Mouse (Mus musculus): ENCODE data around the gene Myh15. TPM values are rescaled to one million over a fixed set of nuclear protein-coding genes. Genes with fewer than 3 reads are reported as not detected.

Myh15 gene
- total RNA-seq (2014; fragmentation: Nextera tagmentation) (not detected in 2 replicates), total RNA-seq (2017) (not detected in 2 replicates)

DNA sequence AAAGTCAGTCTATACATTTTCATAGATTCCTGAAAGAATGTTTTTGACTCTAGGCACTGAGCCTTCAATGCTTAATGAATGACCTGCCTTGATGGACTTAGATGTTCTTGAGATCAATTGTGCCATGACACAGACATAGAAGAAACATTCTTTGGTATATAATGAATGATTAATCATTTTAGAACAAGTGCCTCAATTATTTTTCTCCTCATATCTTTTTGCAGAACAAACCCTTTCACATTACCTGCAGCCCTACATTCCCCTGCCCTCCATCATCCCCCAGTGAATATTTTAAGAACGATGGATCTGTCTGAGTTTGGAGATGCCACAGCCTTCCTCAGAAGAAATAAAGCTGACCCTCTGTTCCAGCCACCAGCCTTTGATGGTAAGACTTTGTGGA lies at the start of gene Myh15:
TSS of gene Myh15 (plus strand) at position 301 of the 400 bp plus-strand sequence.
- ATAC-seq (replicated peaks; ENCODE audit: poor library complexity, severe bottlenecking) = no peak

DNA sequence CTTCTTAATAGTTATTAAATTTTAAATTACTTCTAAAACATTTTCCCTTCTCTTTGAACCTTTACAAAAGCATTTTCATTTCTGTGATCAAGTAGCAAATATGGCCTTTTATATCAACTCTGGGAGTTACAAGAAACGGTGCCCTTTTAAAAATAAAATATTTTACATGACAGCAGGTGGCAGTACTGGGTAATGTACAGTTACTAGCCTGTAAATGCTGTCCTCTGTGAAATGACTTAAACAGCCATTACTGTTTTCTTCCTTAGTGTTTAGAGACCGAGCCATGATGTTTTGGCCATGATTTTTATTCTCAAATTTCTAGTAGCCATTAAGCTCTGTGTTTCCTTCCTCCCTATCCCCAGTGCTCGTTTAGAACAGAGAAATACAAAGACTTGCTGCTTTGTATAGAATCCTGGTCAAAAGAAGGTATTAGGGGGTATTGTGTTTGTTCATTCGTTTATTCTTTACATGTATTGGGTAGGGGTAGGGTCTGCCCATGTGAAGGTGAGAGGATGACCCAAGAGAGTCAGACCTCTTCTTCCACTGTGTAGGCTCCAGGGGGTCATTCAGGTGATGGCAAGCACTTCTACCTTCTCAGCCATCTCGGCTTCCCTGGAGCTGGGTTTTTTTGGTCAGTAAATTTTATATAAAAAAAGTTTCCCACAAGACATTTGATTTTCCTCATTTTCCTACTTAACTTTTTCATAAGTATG lies 40.5 kb upstream of the Myh15 start:
- no peak; the same call in 1 of the 2 replicates for ATAC-seq (replicated peaks; ENCODE audit: poor library complexity, severe bottlenecking)

DNA sequence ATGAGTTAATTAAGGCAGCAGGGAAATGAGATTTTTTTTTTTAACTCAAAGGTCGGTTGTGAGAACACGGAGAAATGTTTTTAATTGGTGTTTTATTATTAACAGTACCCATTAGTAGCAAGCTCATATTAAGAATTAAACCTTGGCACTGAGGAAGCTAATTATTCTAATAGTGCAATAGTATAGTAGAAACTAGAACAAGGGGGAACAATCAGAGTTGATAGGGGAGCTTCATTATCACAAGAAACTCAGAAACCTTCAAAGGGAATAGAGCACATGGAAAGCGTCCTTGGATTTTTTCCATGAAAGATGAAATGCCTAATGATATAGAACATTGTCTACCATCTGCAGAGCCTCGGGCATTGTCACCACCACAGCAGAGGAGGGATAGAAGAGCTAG lies 21.4 kb upstream of the Myh15 start:
- no peak for ATAC-seq (replicated peaks; ENCODE audit: poor library complexity, severe bottlenecking)

DNA sequence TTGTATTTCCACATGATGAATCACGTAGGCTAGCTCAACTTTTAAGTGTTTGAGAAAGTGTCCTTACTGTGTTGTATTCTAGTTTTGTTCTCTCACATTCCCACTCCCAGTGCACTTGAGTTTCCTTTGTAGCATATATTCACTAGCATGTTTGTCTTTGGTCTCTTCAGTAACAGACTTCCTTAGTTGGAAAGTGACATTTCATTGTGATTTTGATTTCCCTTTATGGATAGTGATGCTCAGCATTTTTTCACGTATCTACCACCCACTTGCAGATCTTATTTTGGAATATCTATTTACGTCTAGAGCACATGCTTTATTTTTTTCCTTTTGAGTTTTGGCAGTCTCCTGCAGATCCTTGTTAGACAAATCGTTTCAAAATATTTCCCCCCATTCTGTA lies 19.5 kb upstream of the Myh15 start:
- ATAC-seq (replicated peaks; ENCODE audit: poor library complexity, severe bottlenecking) = no peak

DNA sequence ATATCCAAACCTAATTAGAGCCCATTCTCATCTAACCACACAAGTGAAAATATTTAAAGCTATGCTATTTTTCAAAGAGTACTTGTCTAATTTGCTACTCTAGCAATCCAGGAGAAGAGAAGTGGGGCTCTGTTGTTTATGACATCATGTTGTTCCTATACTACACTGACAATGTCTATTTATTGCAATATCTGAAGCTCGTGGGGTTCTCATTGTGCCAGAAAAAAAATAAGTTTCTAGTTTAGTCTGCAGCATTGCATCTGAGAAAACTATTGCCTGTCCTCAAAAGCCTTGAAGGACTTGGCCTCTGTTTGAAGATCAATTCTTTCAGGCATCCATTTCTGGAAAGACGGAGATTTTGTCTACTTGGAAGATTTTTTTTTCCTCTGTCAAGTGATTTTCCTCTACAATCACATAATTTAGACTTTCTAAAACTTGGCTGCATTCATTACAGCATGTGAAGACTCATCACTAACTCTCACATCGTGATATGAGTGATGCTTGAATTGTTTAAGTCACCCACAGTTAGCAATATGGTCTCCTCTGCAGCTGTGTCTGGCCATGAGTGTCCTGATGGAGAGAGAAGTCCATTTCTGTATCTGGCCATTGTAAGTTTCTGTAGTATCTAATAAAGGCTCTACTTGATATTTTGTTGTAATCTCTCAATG lies 16.6 kb upstream of the Myh15 start:
- no peak for ATAC-seq (replicated peaks; ENCODE audit: poor library complexity, severe bottlenecking)

DNA sequence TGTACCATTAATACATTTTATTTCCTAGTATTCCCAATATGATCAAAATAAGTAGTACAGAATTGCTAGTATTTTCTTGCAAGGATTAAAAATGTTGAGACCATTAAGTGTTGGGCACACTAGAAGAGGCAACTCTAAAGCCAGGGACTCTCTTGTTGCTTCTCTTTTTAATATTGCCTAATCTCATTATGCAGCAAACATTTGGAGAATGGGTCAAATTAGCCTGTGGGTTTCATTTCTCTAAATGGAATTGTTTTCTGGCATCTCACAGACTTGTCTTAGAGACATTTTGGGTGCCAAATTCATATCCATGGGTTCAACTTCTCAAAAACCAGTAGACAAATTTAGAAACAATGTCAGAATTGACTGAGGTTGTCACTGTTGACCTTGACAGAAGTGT lies 8.1 kb upstream of the Myh15 start:
- ATAC-seq (replicated peaks; ENCODE audit: poor library complexity, severe bottlenecking) = peak; percentile 88

DNA sequence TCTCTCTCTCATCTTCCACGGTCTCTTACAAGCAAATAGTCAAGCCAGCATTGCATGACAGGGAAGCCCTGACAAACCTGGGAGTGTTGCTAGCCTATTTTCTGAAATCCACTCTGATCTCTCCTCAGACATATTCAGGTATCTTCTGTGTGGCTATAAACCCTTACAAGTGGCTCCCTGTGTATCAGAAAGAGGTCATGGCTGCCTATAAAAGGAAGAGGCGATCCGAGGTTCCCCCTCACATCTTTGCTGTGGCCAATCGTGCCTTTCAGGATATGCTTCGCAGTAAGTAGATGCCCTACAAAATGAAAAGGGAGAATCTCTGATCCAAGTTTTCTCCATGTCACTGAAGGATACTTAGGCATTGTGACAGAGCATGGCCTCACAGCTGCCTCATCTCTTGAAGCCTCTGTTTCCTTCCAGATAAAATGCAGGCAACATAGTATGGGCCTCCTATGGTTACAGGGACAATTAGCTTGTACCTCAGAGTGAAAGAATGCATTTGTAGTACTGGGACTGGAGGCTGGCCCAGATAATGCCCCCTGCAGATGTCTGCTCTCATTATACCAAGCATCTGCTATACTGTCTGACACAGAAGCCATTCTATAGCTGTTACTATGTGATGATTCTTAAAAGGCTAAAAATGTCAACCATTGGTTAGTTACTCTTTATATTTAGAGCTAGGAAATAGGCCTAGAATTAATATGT lies 12.1 kb downstream of the Myh15 start:
- no peak for ATAC-seq (replicated peaks; ENCODE audit: poor library complexity, severe bottlenecking)

DNA sequence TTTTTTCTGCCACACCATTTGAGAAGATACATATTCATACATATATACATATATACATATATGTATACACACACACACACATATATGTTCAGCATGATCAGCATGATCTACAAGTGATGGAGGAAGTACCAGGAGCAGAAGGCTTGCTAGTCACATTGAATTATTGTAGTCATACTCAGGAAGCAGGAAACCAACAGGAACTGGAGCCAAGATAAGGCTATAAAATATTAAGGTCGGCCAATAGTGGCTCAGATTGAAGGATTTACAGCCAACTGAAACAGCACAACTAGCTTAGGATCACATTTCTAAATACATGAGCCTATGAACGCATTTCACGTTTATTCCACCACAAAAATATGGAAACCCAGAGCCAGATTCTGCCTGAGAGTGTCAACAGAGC lies 14.0 kb downstream of the Myh15 start:
- no peak for ATAC-seq (replicated peaks; ENCODE audit: poor library complexity, severe bottlenecking)

DNA sequence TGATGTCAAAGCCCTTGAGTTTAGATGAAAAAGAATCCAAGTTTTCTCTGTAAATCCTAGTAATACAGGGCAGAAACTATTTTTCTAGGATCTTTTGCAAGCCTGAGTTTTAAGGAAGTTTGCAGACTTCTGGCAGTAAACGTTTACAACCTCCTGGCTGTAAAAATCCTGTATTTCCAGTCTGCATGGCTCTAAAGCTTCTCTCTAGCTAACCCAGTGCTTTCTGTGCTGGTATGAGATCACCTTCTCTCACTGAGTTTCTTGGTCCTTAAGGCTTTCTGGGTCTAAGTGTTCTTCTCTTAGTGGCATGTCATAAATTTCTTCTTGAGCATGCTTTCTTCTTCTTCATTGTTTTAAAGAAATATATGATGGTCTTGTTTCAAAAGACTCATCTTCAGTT lies 70.7 kb downstream of the Myh15 start:
- ATAC-seq (replicated peaks; ENCODE audit: poor library complexity, severe bottlenecking) = no peak

DNA sequence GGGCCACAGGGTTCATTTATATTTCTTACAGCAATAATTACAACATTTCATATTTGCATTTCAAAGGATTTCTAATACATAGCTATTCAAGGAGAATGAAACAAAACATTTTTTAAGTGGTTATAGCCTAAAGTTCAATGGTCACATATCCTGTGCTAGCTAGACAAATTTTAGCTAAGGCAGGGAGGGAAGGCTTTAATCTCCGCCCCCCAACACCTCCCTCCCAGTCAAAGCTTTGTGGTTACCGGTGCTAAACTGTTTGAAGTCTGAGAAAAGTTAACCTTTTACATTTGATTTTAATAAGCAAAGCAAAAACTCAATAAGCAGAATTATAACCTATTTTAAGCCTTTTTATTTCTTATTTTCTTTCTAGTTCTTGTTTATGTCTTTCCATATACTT lies 98.9 kb downstream of the Myh15 start:
- no peak for ATAC-seq (replicated peaks; ENCODE audit: poor library complexity, severe bottlenecking)

DNA sequence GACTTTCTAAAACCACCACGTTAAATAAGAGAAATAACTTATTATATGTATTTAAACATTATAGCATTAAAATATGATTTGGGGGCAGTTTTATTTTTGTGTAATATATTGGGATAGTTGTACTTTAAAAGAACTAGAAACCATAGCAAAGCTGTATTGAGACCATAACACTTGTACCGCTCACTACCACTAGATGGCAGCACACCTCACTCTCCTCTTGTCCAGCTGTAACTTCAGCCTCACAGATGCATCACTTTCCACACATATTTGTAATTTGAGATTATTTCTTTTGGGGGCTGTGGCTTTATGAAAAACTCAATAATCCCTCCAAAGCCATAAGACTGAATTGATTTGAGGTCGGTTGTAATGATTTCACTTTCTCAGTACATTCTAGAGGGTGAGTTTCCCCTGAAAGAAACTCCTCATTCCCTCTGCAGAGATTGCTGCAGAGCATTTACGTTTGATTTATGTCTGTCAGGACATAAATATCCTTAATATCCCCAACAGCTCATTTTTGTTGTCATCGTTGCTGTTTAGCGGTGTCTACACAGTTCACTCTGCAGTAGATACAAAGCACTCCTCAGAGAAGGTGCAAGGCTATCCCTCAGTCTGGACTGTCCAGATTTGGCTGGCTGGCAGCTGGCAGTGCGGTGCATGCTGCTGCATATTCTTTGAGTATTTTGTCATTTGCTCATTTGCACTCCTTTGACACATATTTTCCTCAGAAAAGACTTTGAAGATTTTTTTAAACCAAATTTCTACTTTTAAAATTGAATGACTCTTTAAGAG lies 107.3 kb downstream of the Myh15 start:
- peak; percentile 83 for ATAC-seq (replicated peaks; ENCODE audit: poor library complexity, severe bottlenecking)

DNA sequence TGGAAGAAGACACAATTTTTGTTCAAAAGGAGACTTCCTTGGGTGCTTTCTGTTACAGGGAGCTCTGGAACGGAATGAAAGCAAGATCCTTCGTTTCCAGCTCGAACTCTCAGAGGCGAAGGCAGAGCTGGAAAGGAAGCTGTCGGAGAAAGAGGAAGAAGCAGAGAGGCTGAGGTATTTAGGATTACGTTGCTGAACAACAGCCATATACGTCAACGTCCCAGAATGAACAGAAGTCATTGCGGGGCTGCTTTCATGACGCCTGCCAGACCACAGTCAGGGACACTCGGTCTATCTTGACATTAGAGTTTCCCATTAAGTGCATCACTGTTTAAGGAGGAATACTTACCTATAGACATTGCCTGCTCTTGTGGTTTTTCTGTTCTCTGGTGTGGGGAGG lies 108.4 kb downstream of the Myh15 start:
- peak; percentile 87 for ATAC-seq (replicated peaks; ENCODE audit: poor library complexity, severe bottlenecking)

DNA sequence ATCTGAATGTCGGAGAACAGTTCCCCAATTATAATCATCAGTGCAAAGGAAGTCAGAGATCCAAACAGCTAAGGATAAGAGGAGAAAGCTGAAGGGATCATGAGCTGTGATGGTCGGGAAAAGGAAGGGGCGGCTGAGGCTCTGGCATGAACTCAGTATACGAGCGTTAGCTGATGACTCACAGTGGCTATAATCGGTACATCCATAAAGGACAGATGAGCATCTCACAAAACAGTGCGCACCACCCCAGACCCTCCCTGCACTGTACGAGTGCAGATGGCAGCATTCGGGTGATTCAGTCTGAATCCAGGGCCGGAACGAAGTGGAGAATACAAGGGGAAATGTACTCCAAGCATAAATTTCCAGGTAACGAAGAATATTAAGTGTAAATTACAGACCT lies 110.0 kb downstream of the Myh15 start:
- ATAC-seq (replicated peaks; ENCODE audit: poor library complexity, severe bottlenecking) = no peak

DNA sequence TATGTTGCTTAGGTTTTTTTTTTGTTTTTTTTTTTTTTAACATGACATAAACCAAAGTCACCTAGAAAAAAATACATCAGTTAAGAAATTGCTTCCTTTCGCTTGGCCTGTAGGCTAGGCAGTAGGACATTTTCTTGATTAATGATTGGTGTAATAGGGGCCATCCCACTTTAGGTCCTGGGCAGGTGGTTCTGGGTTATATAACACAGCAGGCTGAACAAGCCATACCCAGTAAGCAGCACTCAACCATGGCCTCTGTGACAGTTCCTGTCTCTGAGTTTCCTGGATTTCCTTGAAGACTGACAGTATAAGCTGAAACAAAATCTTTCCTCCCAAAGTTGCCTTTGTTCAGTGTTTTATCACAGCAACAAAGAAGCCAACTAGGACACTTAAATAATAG lies 117.8 kb downstream of the Myh15 start:
- no peak for ATAC-seq (replicated peaks; ENCODE audit: poor library complexity, severe bottlenecking)

DNA sequence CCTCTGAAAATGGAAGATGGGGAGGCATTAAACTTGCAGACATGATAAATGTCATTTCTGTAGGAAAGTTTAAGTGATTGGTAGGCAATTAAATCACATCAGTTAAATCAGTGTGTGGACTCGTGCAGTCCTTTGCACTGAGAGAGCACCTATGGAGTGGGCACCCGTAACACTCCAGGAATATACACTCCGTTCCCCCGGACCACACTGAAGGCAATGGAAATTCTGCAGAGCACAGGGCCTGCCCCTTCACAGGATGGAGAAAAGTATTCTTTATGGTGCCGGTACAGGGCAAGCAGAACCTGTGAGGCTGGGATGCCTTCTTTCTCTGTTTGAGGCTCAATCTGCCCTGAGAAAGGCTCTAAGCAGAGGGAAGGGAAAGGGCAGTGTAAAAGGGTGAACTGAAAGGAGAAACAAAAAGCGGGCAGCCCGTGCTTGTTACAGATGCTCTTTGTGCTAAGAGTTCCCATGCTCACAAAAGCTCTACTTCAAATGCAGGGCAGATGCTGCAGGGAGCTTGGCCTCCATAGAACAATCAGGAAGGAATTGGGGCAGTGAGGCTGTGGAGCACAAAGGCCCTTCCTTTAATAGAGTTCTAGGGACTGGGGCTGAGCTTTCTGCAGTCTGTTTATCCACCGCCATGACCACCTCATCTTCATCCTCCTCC lies 118.6 kb downstream of the Myh15 start:
- no peak for ATAC-seq (replicated peaks; ENCODE audit: poor library complexity, severe bottlenecking)

DNA sequence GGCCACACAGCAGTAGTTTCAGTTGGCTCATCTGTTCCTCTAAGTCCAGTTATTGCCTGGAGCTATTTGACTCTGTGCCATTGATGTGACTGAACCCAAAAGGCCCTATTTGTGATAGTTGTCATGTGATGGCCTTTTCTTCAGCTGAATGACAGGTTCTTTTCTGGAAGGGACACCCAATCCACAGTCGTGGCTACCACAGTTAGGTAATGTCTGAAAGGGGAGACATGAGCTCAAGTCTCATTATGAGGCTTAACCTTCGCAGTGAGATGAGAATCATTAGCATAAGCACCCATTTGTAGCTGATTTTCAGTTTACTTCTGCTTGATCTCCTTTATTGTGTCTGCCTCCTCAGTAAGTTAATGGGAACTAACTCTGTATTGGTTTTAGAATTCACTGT lies 136.2 kb downstream of the Myh15 start:
- no peak for ATAC-seq (replicated peaks; ENCODE audit: poor library complexity, severe bottlenecking)

DNA sequence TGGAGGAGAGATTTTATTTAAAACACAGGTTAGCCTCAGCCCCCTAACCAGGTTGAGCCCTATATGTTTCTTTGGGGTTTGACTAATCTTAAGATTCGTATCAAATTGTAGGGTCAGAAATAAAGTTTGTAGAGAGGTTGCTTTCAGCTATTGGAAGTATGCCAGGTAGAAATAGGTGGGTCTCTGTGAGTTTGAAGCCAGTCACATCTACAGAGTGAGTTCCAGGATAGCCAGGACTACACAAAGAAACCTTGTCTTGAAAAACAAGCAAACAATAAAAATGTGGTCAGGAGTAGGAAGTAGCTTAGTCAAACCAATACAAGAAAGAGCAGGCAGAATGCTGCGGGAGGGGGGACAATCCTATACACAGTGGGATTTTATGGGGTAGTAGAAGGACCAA lies 136.7 kb downstream of the Myh15 start:
- no peak for ATAC-seq (replicated peaks; ENCODE audit: poor library complexity, severe bottlenecking)

DNA sequence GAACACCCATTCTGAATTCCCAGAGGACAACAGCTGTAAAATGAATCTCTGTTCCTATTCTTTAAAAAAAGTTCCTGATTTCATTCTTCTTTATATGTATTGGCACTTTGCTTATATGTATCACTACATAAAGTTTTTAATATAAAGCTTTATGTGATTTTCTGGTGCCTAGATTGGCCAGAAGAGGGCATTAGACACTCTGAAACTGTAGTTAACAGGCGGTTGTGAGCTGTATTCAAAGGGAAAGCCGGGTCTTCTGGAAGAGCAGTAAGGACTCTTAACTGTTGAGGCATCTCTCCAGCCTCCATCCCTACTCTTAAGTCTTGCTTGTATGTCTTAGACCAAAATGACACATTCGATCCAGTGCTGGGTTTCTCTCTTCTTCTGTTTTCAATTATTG lies 139.0 kb downstream of the Myh15 start:
- no peak for ATAC-seq (replicated peaks; ENCODE audit: poor library complexity, severe bottlenecking)

DNA sequence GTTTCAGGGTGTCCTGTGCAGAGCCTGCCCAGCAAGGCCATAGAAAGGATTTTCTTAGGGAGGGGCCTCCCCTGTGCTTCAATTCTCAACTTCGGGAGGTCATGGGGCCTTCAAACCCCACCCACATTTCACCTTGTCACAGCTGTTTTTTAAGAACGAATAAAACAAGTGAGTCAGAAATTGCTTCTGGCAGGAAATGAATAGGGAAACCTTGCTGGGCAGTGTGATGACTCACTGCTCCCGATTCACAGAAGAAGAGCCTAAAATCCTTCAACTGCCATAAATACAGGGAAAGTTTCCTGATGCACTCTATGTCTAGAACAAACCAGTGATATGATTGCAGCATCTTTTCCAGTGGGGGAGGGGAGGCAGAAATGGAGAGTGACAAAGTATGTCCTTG lies 140.7 kb downstream of the Myh15 start:
- no peak for ATAC-seq (replicated peaks; ENCODE audit: poor library complexity, severe bottlenecking)

DNA sequence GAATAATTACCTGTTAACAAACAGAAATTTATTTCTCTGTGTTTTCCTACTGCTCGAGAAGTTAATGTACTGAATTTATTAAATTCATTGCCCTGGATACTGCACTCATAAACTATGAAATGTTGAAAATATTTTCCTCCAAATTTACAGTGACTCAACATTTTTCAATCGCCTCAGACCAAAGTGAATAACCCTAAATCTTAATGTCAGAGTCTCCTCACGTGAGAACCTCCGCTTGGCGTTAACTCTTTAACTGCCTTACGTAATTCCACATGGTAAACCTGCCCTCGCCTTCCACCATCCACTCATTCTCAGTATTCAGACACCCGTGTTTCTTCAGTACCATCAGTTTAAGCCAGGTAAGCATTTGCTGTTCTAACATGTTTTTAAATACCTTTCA lies 166.4 kb downstream of the Myh15 start:
- ATAC-seq (replicated peaks; ENCODE audit: poor library complexity, severe bottlenecking) = no peak

Data from granulocyte monocyte progenitor cell, adult 5-6 weeks (primary cell).